Mouse (Mus musculus): ENCODE results near the gene Mtm1. TPM values are rescaled to one million over a fixed set of nuclear protein-coding genes. Genes with fewer than 3 reads are reported as not detected.
"Not testable (repeated sequence)": the region's sequence is repeated elsewhere in the genome, so short reads cannot be mapped to it uniquely, and the experiment has no call there.

The Mtm1 gene
- polyA plus RNA-seq, 1 experiment, result 8.9 TPM

DNA sequence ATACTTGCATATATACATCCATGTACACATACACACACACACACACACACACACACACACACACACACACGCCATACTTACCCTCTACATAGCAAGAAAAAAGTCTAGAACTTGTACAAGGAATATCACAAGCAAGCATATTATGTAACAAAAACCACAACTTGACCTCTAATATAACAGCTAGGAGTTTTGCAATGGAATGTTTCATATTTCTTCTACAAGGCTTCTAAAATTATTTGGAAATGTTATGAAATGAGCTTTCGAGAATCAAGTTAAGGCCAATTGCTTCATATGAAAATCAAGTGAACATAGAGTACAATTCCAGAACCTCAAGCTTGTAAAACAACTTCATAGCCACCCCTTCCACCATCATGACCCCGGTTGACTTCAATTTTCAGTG lies 74.9 kb downstream of the Mtm1 start:
- no peak for DNase-seq (ENCODE audit: low spot score)

DNA sequence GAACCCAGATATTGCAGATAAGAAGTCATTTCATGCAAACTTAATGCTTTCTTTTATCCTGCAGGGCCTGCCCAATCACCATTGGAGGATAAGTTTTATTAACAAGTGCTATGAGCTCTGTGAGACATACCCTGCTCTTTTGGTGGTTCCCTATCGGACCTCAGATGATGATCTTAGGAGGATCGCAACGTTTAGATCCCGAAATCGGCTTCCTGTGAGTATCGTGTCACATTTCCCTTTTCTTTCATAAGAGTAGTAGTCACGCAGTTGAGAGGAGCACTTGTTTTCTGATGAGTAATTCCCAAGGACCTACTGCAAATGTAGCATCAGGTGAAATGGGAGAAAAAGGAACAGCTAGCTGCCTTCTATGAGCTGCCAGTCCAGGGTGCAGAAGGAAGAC lies 76.5 kb downstream of the Mtm1 start:
- DNase-seq (ENCODE audit: low spot score), result no peak

DNA sequence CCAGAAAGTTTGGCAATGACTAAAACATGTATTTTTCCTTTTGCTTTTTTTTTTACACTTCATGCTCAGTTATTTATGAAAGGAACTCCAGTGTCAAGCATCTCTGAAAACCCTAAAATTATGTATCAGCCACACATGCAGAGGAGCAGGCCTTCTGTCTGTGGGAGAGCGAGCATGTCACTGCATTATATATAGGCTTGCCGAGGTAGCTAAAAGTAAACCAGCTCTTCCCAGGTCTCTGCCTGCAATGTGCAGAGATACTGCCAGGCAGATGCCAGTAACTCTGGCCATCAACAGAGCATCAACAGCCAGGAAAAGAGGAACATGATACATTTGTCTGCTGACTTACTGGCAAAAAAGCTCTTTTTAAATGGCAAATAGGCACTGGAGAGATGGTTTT lies 83.6 kb downstream of the Mtm1 start:
- no peak for DNase-seq (ENCODE audit: low spot score)

DNA sequence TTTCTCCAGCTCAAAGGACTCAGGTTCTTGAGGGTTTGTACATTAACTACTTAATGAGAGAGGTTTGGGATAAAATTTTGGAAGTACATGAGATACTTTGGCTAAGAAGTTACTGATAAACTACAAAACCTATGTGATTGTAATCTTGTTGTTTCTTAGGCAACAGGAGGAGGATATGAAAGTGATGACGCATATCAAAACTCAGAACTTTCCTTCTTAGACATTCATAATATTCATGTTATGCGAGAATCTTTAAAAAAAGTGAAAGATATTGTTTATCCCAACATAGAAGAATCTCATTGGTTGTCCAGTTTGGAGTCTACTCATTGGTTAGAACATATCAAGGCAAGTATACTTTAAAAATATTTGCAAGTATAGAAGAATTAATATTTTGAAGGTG lies 85.4 kb downstream of the Mtm1 start:
- DNase-seq (ENCODE audit: low spot score), result no peak

DNA sequence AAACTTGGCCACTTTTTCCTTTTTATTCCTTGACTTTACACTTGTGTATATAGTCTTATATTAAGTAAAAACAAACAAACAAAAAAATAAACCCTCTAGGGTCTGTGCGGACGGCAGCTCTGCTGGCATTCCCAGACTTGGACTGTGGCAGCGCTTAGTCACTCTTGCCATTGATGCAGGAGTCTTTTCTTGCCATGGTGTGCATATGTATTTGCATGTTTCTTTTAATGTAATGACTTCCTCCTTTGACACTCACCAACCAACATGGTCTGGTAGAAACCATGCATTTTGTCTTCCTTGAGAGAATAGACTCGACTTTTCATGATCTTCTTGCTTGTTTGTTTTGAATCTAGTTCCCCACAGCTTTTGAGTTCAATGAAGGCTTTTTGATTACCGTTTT lies 91.6 kb downstream of the Mtm1 start:
- DNase-seq (ENCODE audit: low spot score), result no peak

DNA sequence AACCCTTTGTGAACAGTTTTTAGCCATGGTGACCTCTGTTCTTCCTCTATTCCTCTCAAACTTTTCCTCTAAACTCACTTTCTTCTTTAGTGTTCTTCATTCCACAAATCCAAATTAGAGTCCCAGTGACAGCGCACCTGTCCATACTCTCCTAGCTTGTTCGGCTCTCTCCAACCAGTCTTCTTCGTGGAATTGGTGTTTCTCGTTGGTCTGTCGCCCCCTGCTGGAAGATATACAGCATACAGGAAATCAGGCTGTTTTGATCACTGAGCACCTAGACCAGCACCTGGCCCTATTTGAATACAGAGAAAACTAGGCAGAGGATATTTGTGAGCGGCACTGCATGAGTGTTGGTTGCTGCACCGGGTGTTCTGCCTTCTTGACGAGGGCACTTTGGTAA lies 100.7 kb downstream of the Mtm1 start:
- no peak for DNase-seq (ENCODE audit: low spot score)

DNA sequence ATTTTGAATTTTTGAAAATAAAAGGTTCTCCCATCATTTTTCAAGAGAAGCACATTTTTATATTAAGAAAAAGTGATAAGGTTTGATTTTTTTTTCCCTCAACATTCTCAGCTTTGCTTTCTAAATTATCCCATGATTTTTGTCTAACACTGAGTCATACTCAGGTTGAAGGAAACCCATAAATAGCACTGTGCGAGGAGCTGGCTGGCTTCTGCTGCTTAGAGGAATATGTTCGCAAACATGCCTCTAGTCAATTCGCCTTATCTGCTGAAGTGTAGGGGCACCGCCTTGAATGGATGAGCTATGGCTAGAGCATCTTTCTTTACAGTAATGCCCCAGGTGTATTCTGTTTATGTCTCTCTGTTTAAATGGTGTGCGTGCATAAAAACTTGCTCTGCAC lies 103.8 kb downstream of the Mtm1 start:
- DNase-seq (ENCODE audit: low spot score), result no peak

DNA sequence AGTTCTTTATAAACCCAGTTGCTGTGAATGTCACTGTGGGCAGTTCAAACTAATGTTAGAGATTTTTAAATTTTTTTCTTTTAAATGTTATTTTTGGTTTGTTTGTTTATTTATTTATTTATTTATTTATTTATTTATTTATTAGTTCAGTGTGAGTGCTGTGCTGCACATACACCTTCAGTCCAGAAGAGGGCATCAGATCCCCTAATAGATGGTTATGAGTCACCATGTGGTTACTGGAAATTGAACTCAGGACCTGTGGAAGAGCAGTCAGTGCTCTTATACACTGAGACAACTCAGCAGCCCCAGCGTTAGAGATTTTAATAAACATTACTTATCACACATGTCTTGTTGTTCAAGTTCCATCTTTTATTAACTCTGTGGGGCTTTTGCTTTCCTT lies 141.5 kb downstream of the Mtm1 start:
- DNase-seq (ENCODE audit: low spot score), result no peak

DNA sequence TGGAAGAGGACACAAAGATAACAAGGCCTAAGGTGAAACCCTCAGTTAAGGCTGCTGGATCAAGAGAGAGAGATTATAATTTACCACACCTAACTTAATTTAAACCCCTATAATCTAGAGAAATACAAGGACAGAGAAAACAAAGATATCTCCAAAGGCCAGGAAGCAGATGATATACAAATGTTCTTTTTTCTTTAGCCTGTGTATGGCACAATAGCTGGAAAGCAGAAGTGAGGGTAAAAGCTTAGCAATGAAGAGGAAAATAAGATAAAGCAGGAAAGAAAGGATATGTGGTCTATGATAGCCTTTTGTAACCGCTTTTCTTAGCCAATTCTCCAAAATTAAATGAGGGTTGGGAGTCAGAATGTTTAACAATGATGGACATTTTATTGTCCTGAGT lies 144.8 kb downstream of the Mtm1 start:
- DNase-seq (ENCODE audit: low spot score), result no peak

DNA sequence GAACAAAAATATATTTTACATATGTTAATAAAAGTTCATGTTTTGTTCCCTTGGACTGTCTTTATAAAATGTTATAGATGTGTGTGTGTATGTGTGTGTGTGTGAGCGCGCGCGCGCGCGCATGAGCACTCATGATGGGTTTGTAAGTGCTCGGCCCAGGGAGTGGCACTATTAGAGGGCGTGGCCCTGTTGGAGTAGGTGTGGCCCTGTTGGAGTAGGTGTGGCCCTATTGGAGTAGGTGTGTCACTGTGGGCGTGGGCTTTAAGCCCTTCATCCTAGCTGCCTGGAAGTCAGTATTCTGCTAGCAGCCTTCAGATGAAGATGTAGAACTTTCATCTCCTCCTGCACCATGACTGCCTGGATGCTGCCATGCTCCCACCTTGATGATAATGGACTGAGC lies 151.2 kb downstream of the Mtm1 start:
- DNase-seq (ENCODE audit: low spot score), result not testable (repeated sequence)

DNA sequence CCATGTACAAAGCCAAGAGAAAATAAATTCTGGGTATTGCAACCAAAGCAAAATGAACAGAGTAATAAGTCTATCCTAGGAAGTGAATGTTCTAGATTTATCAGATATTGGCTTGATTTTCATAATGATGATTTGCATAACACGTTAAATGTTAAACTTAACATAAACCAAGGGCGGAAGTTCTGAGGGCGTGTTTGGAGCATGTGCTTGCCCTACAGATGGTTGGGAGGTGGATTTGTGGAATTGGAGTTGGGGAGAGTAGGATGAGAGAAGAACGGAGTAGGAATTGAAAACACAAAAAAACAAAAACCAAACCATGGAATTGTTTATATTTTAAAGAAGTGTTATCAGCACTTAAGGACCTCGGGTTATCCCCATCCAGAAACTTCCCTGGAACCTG lies 153.5 kb downstream of the Mtm1 start:
- no peak for DNase-seq (ENCODE audit: low spot score)

DNA sequence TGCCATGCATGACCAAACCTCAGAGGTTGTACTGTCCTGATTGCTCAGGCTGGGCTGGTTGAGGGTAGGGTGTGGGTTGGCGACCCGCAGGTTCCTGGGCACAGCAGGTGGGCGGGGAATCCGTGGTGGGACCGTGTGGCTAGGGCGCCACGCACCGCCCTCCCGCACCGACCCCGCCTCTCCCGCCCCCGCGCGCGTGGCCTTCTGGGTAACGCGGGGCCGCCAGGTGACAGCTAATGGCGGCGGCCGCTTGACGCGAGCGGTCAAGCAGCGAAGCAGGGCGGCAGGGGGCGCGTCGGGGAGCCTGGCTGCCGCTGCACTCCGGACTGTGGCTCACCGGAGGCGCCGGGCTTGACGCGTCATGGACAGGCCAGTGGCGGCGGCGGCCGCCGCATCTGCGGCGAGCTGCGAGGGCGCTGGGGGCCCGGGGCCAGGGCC lies 154.0 kb downstream of the Mtm1 start, which contains the start of gene Mtmr1:
Gene Mtmr1, plus strand, starts transcription at position 207 of the 438 bp plus-strand sequence.
- peak; percentile 74 for DNase-seq (ENCODE audit: low spot score)

DNA sequence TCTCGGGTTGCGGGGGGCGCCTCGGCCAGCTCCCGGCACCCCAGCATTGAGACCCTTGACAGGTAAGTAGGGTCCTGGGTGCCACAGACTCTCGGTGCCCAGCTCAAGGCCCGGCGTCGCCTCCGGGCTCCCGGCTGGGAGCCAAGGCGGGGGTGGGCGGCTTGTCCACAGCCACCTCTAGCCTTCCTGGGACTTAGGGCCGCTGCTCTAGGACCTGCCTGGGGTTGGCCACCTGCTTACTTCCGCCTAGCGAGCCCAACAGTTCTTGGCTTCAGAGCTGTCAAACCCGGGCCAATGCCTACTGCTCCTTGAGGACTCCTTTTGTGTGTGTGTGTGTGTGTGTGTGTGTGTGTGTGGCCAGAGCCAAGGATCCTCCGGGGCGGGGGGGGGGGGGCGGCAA lies 154.4 kb downstream of the Mtm1 start:
- DNase-seq (ENCODE audit: low spot score), result peak; percentile 30

Other genes starting within 250 kb of the Mtm1 start
- 3.0 and 5.6 TPM in 2 replicates for gene Mamld1, start 160.5 kb upstream of the Mtm1 start, polyA plus RNA-seq (2012; rRNA removed)
- 27.8 and 40.6 TPM in 2 replicates for gene Mtmr1, start 154.0 kb downstream of the Mtm1 start, polyA plus RNA-seq (2012; rRNA removed)